Mouse (Mus musculus) forebrain, embryonic 12.5 days (tissue): ENCODE data around the gene Micu2. TPM values are rescaled to one million over a fixed set of nuclear protein-coding genes. Genes with fewer than 3 reads are reported as not detected.
"Not testable (repeated sequence)": the region's sequence is repeated elsewhere in the genome, so short reads cannot be mapped to it uniquely, and the experiment has no call there.

Experiments used
- ATAC-seq: fragments of 200-750 bp; cut with Nextera tagmentation; 2 replicates; pipeline ENCODE4 v1.8.0; 2017; ENCODE audit warnings: moderate TSS enrichment; ENCODE audit not compliant: low FRiP score
- H3K27ac ChIP-seq: fragments of 300-500 bp; sonication (generic); 2 replicates; pipeline ENCODE4 v1.5.1; 2016; ENCODE audit warnings: mild to moderate bottlenecking
- H3K27me3 ChIP-seq: fragments of 300-500 bp; sonication (generic); 2 replicates; pipeline ENCODE4 v1.6.1; 2016; ENCODE audit warnings: mild to moderate bottlenecking
- H3K36me3 ChIP-seq: fragments of 300-500 bp; sonication (generic); replicated peaks from 2 replicates; pipeline ENCODE4 v1.6.1; 2016; ENCODE audit warnings: mild to moderate bottlenecking
- H3K4me1 ChIP-seq: fragments of 300-500 bp; sonication (generic); 2 replicates; pipeline ENCODE4 v1.6.1; 2016
- H3K4me2 ChIP-seq: fragments of 300-500 bp; sonication (generic); 2 replicates; pipeline ENCODE4 v1.6.1; 2016; ENCODE audit warnings: mild to moderate bottlenecking, moderate library complexity
- H3K4me3 ChIP-seq: fragments of 300-500 bp; sonication (generic); replicated peaks from 2 replicates; pipeline ENCODE4 v1.5.1; 2016; ENCODE audit warnings: mild to moderate bottlenecking
- H3K9ac ChIP-seq: fragments of 300-500 bp; sonication (generic); 2 replicates; pipeline ENCODE4 v1.6.1; 2016; ENCODE audit warnings: mild to moderate bottlenecking
- H3K9me3 ChIP-seq: fragments of 300-500 bp; sonication (generic); 2 replicates; pipeline ENCODE4 v1.6.1; 2016
- WGBS: fragments of 180-500 bp; shearing (Covaris S2); methylation state at CpG from one replicate; pipeline ENCODE4 v1.1.7; 2016; 5-methylcytosine and 5-hydroxymethylcytosine counted together
- polyA plus RNA-seq: library from polyadenylated mRNA; unstranded; fragments of >200 nt; fragmentation: Nextera tagmentation; extraction: Ambion mirVana; gene quantifications from 2 replicates; pipeline ENCODE4 v1.2.1, GENCODE M21; 2016

The Micu2 gene
- polyA plus RNA-seq, 1 experiment from 2014 or later: 70.4 TPM

GRCm38 (mm10) chr14:57911316-57911715, 87.7 kb downstream of the Micu2 start:
- H3K36me3 ChIP-seq: peaks cover 7% of the 10 kb centered on the region; the same call in 1 of the 2 replicates
- H3K27me3 ChIP-seq: peaks cover 5% of the 10 kb centered on the region; the same call in 1 of the 2 replicates
- WGBS: 81% methylated on average over 4 of the region's 4 CpGs
- H3K4me3 ChIP-seq: no peak overlapping the region
- no peaks in the 10 kb centered on the region for H3K9me3 ChIP-seq
- ATAC-seq: 0 out of 2 replicates have a peak, but pooled peaks have one; percentile 23
- no peak overlapping the region for H3K9ac ChIP-seq
- no peaks in the 10 kb centered on the region for H3K4me1 ChIP-seq
- H3K4me2 ChIP-seq: no peak overlapping the region
- H3K27ac ChIP-seq: no peak overlapping the region

GRCm38 (mm10) chr14:57910501-57911068, 88.5 kb downstream of the Micu2 start:
- H3K27ac ChIP-seq: no peak overlapping the region
- peaks cover 3% of the 10 kb centered on the region; the same call in 1 of the 2 replicates for H3K36me3 ChIP-seq
- ATAC-seq: peak; percentile 82
- WGBS: 20% methylated on average over 26 of the region's 26 CpGs
- no peaks in the 10 kb centered on the region for H3K9me3 ChIP-seq
- peaks cover 5% of the 10 kb centered on the region; the same call in 1 of the 2 replicates for H3K27me3 ChIP-seq
- H3K4me2 ChIP-seq: peak overlapping the region; percentile 56
- no peak overlapping the region; the same call in 1 of the 2 replicates for H3K9ac ChIP-seq
- H3K4me3 ChIP-seq: peak overlapping the region; percentile 31
- no peaks in the 10 kb centered on the region for H3K4me1 ChIP-seq

- WGBS: 80% methylated on average over 5 of the region's 5 CpGs
- no peak for ATAC-seq
- Histone ChIP-seq H3K27ac (no peak overlapping the region), H3K4me3 (no peak overlapping the region), H3K9me3 (no peaks in the 10 kb centered on the region), H3K9ac (no peak overlapping the region), H3K4me1 (no peaks in the 10 kb centered on the region), H3K27me3 (peaks cover 5% of the 10 kb centered on the region; the same call in 1 of the 2 replicates), H3K4me2 (no peak overlapping the region), H3K36me3 (no peaks in the 10 kb centered on the region)
Observed at GRCm38 (mm10) chr14:57909297-57909696, 89.8 kb downstream of the Micu2 start.

- H3K27me3 ChIP-seq: peaks cover 5% of the 10 kb centered on the region; the same call in 1 of the 2 replicates
- ATAC-seq: no peak
- 72% methylated on average over 2 of the region's 2 CpGs for WGBS
- H3K9ac ChIP-seq: no peak overlapping the region
- no peaks in the 10 kb centered on the region for H3K36me3 ChIP-seq
- H3K27ac ChIP-seq: no peak overlapping the region
- no peak overlapping the region for H3K4me3 ChIP-seq
- no peaks in the 10 kb centered on the region for H3K4me1 ChIP-seq
- no peaks in the 10 kb centered on the region for H3K9me3 ChIP-seq
- no peak overlapping the region for H3K4me2 ChIP-seq
Observed at GRCm38 (mm10) chr14:57908431-57908830, 90.6 kb downstream of the Micu2 start.

GRCm38 (mm10) chr14:57901998-57902397, 97.1 kb downstream of the Micu2 start:
- Histone ChIP-seq H3K27ac (no peak overlapping the region), H3K27me3 (no peaks in the 10 kb centered on the region), H3K4me2 (no peak overlapping the region), H3K9ac (no peak overlapping the region), H3K9me3 (no peaks in the 10 kb centered on the region), H3K36me3 (no peaks in the 10 kb centered on the region), H3K4me1 (peaks cover 3% of the 10 kb centered on the region; the same call in 1 of the 2 replicates), H3K4me3 (no peak overlapping the region)
- 60% methylated on average over 1 of the region's 1 CpGs for WGBS
- no peak for ATAC-seq

- no peak overlapping the region for H3K27ac ChIP-seq
- WGBS: 97% methylated on average over 12 of the region's 12 CpGs
- ATAC-seq: no peak
Observed at GRCm38 (mm10) chr14:57896882-57897281, 102.2 kb downstream of the Micu2 start.

GRCm38 (mm10) chr14:57896088-57896871, 102.8 kb downstream of the Micu2 start:
- 64% methylated on average over 8 of the region's 8 CpGs for WGBS
- not testable (repeated sequence) for H3K36me3 ChIP-seq, H3K27me3 ChIP-seq, H3K4me3 ChIP-seq, H3K9me3 ChIP-seq, H3K9ac ChIP-seq, ATAC-seq, H3K27ac ChIP-seq, H3K4me2 ChIP-seq, H3K4me1 ChIP-seq

More at GRCm38 (mm10) chr14:57896882-57897281, 102.2 kb downstream of the Micu2 start:
- Histone ChIP-seq H3K4me3 (no peak overlapping the region), H3K27me3 (no peaks in the 10 kb centered on the region), H3K4me1 (peaks cover 7% of the 10 kb centered on the region), H3K36me3 (no peaks in the 10 kb centered on the region), H3K9ac (no peak overlapping the region), H3K4me2 (no peak overlapping the region), H3K9me3 (0 out of 2 replicates have a peak, but pooled peaks cover 5% of the 10 kb centered on the region)

GRCm38 (mm10) chr14:57894346-57894745, 104.7 kb downstream of the Micu2 start:
- no peak for ATAC-seq
- Histone ChIP-seq H3K4me3 (no peak overlapping the region), H3K4me2 (no peak overlapping the region), H3K4me1 (peaks cover 7% of the 10 kb centered on the region), H3K27me3 (no peaks in the 10 kb centered on the region), H3K9ac (no peak overlapping the region), H3K36me3 (no peaks in the 10 kb centered on the region), H3K9me3 (0 out of 2 replicates have a peak, but pooled peaks cover 5% of the 10 kb centered on the region), H3K27ac (no peak overlapping the region)
- 91% methylated on average over 2 of the region's 2 CpGs for WGBS

- Histone ChIP-seq H3K4me3 (no peak overlapping the region), H3K9ac (no peak overlapping the region), H3K9me3 (0 out of 2 replicates have a peak, but pooled peaks cover 5% of the 10 kb centered on the region), H3K27me3 (no peaks in the 10 kb centered on the region), H3K27ac (no peak overlapping the region), H3K4me1 (peaks cover 12% of the 10 kb centered on the region), H3K4me2 (no peak overlapping the region), H3K36me3 (no peaks in the 10 kb centered on the region)
- WGBS: 100% methylated on average over 1 of the region's 1 CpGs
- no peak for ATAC-seq
Observed at GRCm38 (mm10) chr14:57892961-57893360, 106.1 kb downstream of the Micu2 start.

- no peaks in the 10 kb centered on the region for H3K27me3 ChIP-seq
- peak; percentile 97 for ATAC-seq
- 3% methylated on average over 59 of the region's 65 CpGs for WGBS
Observed at GRCm38 (mm10) chr14:57890011-57890842, 108.8 kb downstream of the Micu2 start, which contains the start of gene Zdhhc20. Zdhhc20 (minus strand) TSS chr14:57890276.

GRCm38 (mm10) chr14:57889541-57890010, 109.5 kb downstream of the Micu2 start:
- Histone ChIP-seq H3K9ac (peak overlapping the region; percentile 87), H3K9me3 (no peaks in the 10 kb centered on the region), H3K36me3 (no peaks in the 10 kb centered on the region), H3K4me1 (peaks cover 10% of the 10 kb centered on the region), H3K4me2 (peak overlapping the region; percentile 58), H3K4me3 (peak overlapping the region; percentile 82), H3K27me3 (no peaks in the 10 kb centered on the region), H3K27ac (peak overlapping the region; percentile 83)
- ATAC-seq: peak; percentile 34
- WGBS: under 1% methylated on average over 36 of the region's 37 CpGs

More at GRCm38 (mm10) chr14:57890011-57890842, 108.8 kb downstream of the Micu2 start, which contains the start of gene Zdhhc20:
- Histone ChIP-seq H3K4me3 (peak within 1 kb of the TSS; percentile 82), H3K36me3 (no peaks in the 10 kb centered on the region), H3K27ac (peak within 1 kb of the TSS; percentile 83), H3K4me1 (peaks cover 10% of the 10 kb centered on the region), H3K4me2 (peak within 1 kb of the TSS; percentile 58), H3K9ac (peak within 1 kb of the TSS; percentile 87), H3K9me3 (no peaks in the 10 kb centered on the region)
